Mouse (Mus musculus): ENCODE results near the gene Mrvi1.
"Not testable (repeated sequence)": the region's sequence is repeated elsewhere in the genome, so short reads cannot be mapped to it uniquely, and the experiment has no call there.

Gene Mrvi1

DNA sequence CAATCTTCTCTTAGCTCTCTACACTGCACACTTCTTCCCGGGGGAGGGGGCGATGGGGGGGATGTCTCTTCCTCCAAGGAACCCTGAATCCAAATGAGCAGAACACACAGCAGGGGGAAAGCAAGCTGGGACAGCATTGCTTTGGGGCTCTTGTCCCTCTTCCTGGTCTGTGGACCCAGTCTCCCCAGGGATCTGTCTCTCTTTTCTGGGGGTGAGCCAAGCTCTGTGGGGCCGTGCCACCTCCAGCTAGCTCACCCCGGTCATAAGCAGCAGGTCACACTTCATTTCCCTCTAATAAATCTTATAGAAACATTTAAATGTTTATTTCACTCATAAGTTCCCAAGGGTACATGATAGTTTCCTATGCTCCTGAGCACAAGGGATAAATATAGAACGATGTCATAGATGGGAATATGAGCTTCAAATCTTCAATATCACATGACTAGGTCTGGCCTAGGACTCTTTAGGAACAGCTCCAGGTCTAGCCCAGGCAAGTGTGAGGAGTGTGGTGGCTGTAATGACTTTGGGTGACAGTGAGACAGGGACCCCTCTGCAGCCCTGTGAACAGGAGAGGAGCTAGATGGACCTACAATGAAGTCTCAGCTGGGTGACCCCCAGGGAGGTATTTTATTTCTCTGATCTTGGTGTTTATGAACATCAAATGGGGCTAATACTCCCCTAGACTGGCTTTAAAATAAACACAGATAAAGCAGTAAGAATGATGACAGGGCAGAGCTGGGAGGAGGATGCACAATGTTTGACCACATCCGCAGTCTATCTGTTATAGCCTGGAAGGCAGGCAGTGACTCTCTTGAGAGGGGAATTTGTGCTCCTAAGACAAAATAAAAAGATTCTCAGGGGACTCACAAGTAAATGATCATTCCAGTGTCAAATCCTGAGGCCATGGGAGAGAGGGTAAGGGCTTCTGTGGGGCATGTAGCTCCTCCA lies 46.2 kb downstream of the Mrvi1 start:
- DNase-seq = no peak

DNA sequence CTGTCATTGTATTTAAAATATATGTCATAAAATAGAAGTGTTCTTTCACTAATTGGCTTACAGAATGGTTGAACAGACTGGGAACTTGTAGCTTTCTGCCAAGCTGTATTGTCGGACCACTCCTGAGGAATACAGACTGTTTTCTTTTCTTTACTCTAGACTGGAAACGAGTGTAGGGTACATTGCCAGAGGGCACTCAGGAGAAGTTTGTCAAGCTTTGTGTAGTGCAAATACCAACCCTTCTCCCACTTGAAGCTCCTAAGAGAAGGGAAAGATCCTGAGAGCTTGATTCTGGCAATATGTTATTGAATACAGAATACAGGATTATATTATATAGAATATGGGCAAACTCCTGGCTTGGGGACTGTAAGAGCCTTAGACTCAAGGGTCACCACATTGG lies 48.3 kb downstream of the Mrvi1 start:
- no peak for DNase-seq

DNA sequence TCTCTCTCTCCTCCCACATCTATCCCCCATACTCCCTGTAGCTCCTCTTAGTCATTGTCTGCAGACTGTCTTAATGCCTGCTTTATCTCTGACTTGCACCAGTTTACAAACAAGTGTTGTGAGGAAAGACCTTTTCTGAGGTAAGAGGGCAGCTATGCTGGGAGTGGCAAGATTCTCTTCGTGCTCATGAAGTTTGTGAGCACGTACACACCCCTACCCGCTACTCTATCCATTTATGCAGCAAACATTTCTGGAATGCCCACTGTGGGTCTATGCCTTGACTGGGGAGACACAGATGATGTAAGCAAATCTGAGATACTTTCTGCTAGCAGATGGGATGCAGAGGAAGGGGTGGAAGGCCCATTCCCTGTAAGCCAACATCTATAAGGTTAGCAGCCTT lies 48.9 kb downstream of the Mrvi1 start:
- DNase-seq = no peak

DNA sequence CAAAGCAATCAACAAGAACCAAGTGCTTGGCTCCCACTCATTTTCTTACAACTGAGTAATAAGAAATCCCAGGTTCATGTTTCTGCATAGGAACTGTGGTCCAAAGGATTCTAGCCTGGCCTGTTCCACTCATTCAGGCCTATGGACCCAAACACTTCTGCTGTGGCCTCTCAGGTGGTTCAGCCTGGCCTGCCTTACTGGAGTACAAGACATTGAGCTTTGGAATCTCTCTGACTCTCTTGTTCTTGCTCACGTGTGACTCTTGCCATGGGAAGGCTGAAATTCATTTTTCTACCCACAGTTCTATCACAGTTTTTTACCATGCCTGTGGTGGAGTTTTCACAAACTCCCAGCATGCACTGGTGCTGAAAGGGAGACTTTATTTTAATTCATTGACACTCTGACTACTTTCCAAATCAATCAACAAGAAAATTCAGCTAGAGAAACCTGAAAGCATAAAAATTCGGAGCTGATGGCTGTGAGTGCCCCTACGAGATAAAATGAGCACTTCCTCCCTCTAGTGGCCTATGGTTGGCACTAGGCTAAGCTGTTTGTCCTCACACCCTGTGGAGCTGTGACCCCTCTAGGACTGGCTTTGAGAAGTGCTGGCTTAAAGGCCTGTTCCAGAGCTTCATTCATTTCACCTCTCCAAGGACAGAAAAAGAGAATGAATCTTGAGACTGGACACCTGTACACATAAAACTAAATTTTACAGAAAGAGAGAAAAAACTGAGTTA lies 52.0 kb downstream of the Mrvi1 start:
- no peak for DNase-seq

DNA sequence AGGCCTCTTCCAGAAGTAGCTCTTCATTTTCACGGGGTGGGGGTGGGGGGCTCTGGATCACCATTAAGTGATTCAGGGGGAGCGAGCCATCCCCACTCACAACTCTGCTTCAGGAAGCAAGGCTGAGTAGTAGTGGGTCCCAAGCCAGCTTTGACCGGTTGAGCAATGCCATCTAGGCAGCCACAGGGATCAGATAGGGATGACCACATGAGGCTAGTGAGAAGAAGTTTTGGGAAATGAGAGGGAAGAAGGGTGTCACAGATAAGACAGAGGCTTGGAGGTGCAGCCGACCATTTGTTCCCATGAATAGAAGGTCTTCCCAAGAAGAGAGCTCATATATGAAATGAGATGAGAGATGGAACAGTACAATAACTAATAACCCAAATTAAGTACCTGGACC lies 55.7 kb downstream of the Mrvi1 start:
- DNase-seq = no peak

DNA sequence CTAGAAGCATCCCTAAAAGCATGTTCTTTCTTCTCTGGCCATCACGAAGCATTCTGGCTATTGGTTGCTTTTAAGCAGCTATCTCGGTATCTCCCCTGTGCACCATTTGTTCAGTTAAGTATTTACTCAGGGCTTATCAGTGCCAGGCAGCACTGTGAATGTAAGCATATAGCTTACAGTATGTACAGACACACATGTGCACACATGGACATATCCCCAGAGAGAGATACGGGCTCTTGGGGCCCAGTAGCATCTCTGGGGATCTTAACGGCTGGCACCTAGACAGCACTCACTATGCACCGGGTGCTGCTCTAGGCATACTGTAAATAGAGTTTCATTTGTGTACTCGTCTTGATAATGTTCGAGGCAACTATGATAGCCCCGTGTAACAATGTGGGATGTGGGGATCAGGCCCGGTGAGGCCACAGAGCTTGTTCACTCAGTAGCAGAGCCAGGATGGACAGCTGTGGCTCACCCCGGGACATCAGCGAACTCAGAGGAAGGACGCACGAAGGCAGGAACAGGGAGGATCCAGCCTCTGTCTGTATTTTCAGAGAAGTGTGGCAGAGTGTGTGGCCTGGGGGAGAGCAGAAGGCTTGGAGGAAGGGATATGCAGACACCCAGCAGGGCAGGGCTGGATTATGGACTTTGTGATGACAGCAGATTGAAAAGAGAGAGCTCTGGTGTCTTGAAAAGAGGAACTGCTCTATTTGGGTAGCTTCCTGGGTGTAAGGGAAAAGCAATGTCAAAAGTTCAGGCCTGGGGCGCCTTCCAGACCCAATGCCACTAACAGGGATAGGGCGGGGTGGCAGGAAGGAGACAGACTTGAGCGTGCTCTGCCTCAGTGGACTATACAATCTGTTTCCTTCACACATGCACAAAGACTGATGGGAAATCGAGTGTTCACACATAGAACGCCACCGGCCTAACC lies 61.7 kb downstream of the Mrvi1 start:
- DNase-seq = no peak

DNA sequence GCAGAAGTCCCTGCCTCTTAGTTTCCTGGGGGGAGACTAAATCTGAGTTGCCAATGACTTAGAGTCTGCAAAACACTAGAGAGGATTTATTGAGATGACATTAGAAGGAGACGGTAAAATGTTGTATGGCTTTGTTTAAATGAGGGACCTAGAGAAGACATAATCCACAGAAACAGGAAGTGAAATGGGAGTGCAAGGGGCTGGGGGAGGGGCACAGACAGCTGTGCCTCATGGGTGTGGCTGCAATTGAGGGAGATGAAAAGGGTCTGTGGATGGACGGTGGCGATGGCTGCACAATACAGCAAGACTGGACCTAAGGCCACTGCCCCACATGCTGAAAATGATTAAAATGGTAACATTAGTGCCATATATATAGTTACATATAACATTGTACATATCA lies 62.5 kb downstream of the Mrvi1 start:
- no peak for DNase-seq

DNA sequence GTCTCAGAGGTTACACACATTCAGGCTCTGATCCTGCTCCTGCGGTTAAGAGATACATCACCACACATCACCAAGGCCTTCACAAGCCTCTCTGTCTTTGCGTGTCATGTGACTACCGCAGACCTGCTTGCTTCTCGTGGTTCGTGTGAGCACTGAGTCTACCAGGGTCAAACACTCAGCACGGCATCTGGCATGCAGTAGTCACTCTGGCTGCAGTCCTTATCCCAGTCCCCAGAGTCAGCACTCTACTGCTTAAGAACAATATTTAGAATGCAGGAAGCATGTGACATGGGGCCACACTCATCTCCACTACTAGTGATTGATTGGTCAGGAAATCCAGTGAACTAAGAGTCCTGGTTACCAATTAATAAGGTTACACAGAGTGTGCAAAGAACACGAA lies 66.3 kb downstream of the Mrvi1 start:
- DNase-seq = no peak

DNA sequence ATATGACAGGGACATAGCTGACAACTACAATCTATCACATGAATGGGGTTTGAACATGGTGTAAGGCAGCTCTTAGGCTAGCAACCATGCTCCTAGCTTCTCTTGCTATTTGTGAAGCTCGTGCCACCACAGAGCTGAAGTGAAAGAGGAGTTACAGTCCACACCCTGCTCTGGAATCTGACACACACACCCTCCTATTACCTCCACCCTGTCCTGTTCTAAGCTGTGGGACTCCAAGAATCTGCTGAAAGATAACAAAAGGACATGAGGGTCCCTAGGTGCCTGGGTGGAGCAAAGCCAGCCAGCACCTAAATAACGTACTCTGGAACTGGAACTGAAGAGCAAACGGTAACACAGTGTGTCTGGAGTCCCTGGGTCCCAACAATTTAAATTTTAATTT lies 67.7 kb downstream of the Mrvi1 start:
- DNase-seq = no peak

DNA sequence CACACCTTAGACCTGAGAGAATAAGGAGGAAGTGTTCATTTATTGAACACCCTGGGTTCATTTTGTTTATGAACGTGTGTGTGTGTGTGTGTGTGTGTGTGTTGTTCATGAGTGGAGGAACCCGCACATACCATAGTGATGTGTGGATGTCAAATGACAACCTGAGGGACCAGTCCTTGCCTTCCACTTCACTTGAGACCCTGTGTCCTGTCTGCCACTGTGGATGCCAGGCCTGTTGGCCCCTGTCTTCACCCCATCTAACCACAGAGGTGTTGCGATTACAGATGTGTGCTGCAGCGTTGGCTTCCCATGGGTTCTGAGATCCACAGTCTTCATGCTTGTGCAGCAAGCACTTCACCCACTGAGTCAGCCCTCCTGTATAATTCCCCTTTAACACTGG lies 68.5 kb downstream of the Mrvi1 start:
- no peak for DNase-seq

DNA sequence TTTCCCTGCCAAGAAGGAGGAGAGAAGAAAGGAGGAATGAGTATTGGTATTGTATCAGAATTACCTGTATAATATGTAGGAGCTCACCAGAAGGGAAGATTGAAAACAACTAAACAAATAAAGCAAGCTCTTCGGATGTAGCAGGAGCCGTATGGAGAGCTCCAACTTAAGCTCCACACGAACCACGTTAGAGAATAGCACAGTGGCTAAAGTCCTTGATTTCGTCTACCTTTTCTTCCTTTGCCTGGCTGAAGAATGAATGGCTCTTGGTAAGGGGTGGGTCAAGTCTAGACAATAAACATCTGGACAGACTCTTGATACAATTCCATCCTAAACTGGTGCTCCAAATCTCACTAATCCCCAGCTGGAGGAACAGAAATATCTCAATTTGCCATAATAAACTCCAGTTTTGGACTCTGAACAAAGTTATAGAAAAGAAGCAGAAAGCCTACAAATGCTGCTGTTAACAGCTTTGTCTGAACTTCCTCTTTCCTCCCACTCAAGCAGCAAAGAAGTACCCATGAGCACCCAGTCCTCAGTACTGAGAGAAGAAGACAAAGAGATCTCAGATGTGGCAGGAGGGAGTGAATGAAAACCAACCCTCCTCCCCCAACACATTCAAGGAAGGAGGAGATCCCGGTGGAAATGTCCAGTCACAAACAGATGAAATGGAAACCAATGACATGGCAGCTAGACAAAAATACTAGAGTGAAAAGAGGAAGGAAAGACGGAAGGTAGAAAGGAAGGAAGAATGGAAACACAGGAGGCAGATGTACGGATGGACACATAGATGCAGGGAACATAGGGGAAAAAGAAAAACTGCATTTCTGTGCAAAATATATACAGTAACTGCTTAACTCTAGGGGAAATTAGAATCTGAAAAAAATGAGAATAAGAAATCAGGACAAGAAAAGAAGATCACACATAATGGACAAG lies 73.8 kb downstream of the Mrvi1 start:
- DNase-seq = no peak

DNA sequence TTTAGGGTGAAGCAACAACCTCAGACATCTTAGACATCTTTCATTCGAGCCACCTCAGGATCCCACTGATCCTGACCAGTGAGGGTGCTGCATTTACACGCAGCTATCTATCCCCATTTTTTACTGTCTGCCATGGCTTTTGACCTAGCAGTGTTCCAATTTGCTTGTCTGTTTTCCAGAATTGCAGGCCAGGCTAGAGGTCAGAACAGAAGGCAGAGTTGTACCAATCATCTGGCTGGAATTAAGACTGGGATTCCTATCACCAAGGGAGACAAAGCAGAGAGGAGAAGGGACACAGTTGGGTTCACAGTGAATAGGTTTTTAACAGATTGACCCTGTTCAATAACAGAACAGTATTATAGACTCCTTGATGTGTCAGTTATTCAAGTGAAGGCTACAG lies 75.7 kb downstream of the Mrvi1 start:
- no peak for DNase-seq

DNA sequence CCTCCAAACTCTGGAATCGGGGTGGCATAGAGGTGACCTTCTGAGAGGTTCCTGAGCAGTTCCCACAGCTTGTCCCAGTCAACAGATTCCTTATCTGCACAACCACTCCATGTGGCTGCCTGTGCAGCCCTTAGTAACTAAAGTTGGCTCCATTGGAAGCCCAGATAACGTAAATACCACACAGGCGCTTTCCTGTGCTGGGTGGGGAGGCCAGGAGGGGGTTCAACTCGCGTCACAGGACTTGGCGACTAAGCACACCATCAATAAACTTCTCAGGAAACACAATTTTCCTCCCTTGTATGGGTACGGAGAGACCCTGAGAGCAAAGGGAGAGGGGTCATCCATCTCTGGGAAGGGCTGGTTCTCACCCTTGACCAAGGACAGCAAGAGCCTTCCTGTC lies 79.0 kb downstream of the Mrvi1 start:
- DNase-seq = no peak

DNA sequence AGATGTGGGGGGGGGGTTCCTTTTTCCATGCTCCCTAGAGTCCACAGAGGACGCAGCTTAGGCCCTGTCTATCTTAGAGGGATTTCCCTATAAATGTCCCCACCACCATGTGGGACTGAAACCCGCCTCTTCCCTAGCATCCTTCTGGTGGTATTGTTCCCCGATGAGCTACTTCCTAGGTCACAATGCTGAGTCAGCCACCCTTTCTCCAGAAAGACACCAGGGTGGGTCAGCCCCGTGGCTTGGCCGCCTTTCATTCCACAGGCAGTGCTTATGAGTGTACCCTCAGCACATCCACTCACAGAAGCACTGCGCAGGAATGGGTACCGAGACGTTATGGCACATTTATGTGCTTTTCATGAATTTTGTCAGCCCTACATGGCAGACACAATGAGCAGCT lies 85.1 kb downstream of the Mrvi1 start:
- DNase-seq = no peak

DNA sequence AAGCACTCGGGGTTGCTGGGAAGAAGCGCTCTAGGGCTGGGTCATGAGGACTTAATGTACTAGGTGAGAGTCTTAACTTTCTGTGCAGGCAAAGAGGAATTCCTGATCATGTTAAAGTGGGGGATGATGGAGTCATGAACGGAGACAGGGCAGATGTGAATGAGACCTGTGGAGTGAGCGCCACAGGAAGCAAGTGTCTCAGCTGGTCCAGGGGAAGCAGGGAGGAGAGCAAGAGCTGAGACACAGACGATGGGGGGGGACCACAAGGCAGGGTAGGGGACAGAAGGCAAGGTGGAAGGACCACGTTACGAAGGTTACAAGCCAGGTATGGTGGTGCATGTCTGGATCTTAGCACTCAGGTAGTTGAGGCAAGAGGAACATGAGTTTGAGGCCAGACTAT lies 85.8 kb downstream of the Mrvi1 start:
- DNase-seq = no peak

DNA sequence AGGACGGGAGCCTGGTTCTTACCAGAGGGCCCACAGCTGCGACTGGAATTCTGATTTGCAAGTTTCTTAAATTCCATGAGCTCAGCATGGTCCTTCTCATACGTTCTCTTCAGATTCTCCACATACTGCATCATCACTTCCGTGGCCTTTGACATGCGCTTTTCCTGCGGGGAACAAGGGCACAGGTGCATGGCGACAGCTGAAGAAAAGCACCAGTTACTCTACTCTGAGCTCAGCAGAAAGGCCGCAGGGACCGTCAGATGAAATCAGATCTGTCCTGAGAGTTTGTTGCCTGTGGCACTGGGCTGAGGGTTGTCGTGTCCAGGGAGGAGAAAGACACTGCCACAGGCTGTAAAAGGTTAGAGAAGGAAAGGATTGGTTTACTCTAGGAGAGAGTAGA lies 86.5 kb downstream of the Mrvi1 start:
- DNase-seq = not testable (repeated sequence)

DNA sequence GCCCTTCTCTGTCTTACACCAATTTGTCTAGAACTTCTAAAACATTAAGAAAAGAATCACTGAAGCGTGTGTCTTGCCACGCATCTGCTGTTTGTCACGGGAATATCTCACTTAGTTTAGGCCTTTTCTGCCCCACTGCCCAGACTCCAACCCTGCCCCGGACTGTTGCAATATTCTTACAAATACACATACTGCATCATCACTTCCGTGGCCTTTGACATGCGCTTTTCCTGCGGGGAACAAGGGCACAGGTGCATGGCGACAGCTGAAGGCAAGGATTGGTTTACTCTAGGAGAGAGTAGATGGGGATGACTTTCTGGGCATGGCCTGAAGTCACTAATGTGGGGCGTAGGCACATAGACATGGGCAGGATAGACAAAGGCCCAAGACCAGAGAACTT lies 87.6 kb downstream of the Mrvi1 start:
- no peak for DNase-seq

DNA sequence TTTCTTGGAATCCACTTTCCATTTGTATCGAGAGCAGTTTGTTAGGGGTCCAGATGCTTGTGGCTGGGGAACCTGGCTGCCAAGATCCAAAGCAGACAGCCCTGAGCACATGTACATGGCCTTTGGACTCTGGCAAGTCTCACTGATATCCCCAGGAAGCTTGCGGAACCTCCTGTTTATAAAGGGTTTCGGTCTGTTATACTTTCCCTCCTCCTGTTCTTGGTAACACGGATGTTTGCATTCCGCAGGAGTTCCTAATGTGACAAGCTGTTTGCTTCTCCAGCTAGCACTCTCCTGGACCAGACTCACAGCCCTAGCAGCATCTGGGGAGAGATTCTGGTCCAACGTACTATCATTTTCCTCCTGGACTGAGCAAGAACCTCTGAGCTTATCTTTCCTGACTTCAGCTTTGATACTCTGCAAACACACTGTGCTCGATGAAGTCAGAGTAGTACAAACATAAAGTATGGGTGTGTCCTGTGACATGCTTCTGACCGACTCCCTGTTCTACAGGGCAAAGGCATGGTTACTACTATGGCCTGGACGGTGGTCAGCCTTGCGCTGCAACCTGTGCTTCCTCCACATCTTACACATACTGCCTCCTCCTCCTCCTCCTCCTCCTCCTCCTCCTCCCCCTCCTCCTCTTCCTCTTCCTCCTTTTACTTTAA lies 88.2 kb downstream of the Mrvi1 start:
- no peak for DNase-seq

DNA sequence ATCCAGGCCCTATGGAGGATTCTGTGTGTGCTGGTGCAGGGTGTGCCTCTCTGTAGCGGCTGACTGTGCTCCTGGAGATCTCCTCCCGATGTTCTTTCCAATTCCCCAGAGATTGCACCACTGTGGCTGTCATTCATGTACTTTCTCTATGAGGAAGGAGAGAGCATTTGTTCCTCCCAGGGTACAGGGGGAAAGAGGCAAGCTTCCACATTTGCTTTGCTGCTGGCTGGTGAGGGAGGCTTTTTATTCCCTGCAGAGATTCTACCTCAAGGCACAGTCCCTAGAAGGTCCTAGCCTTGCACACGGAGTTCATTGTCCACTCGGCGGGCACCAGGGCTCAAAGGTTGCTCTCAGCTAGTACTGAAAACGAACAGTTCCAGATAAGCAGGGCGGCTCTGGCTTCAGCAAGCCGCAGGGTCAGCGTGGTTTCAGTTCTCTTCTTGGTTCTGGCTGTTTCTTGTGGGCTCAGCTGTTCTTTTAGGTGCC lies 90.7 kb downstream of the Mrvi1 start:
- no peak for DNase-seq

DNA sequence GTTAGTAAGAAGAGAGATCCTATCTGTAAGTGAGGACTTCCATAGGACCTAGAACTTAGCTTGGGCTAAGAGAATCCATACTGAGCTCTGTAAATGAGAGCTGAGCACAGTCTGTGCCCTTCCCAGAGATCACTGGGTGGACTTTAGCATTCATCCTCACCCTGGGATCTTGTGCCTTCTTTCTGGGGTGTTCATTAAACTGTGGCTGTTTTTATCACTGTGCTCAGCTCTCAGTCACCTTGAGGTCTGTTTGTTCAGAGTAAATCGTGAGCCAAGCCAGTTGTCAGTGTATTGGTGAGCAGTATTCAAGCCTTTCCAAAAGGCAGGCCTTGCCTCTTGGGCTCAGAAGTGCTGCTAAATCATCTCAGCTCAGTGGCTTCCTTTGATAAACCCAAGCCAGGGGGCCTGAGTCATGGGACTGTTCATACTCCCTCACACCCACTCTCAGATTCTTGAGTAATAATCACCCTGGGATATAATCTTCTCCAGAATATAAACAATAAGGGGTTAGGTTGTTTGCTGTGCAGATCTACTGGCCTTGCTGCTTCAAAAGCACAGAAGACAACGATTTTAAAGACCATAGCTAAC lies 100.4 kb downstream of the Mrvi1 start:
- DNase-seq = no peak

DNA sequence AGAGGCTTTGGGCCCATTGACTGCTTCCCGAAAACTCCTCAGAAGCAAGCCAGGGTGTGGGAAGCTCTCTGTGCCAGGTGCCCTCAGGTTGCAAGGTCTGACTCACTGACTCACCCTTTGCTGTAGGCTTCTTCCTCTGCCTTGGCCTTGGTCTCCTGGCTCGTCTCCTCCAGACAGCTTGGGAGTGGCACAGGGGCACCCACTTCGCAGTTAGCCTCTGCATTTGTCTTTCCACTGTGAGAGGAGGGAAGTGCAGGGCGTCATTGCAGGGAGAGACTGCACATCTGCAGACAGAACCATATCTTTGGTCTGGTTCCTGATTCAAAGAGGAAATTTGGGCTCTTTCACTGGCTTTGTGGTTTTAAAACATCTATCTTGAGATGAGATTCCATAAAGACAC lies 104.2 kb downstream of the Mrvi1 start:
- DNase-seq = no peak
